Mouse (Mus musculus): ENCODE data around the gene Ppie. TPM values are rescaled to one million over a fixed set of nuclear protein-coding genes. Genes with fewer than 3 reads are reported as not detected.
"Not testable (repeated sequence)": the region's sequence is repeated elsewhere in the genome, so short reads cannot be mapped to it uniquely, and the experiment has no call there.

Ppie gene
- total RNA-seq, 2 experiments from 2014 or later = 19.3 to 24.4 TPM

DNA sequence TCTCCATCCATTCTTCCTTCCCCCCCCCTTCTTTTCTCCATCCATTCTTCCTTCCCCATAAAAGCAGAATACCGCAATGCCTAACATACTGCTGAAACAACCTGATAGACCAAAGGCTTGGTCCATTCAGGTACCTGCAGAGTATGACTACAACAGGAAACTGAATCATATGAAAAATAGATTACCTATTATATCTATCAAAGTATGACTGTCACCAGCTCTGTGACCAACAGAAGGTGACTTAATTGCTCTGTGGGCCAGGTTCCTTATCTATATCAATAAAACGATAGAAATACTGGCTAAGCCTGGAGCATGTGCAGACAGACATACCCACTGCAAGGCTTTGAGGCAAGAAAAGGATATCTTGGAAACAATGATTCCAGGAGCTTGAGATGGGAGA lies 15.7 kb upstream of the Ppie start:
- TF ChIP-seq CTCF (IDR thresholded peaks at IDR 0.05) = no peak
- no peak for DNase-seq (ENCODE audit: extremely low spot score in 1 of 2, low spot score in 2 of 2)
- intact Hi-C loops (cut with DNase I) = loop anchor here (1.0 to 2.0 kb wide), 2 partner anchors 45 to 99 kb away; partner anchors contain the start of gene Nt5c1a
- Histone ChIP-seq H3K27ac (no peak overlapping the region), H3K4me3 (no peak overlapping the region)

DNA sequence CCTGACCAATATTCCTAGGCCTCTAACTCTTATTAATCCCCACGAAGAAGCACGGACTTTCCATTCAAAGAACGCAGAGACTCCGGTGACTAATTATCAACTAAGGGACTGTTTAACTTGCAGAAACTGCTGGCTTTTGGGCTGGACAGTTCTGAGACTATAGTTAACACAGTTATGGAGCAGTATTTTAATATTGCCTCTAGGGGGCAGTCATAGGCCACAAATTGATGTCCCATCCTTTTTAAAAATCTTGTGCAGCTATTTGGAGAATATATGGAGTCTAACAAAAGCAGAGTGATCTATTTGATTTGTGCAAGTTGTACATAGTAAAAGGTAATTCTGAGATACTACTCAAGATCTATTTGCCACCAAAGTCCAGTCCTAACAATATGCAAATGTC lies 15.3 kb upstream of the Ppie start:
- H3K4me3 ChIP-seq = no peak overlapping the region
- DNase-seq (ENCODE audit: extremely low spot score in 1 of 2, low spot score in 2 of 2) = peak in 1 of 2 experiments; percentile 29
- TF ChIP-seq CTCF (IDR thresholded peaks at IDR 0.05) = peak; percentile 76

GRCm38 (mm10) chr4:123152976-123153375 lies 13.2 kb upstream of the Ppie start:
- H3K4me3 ChIP-seq = no peak overlapping the region
- no peak overlapping the region for H3K27ac ChIP-seq
- DNase-seq (ENCODE audit: extremely low spot score in 1 of 2, low spot score in 2 of 2) = peak; percentile 65 to 83
- intact Hi-C loops (cut with DNase I) = no loop called here
- TF ChIP-seq CTCF (IDR thresholded peaks at IDR 0.05) = no peak

More for the DNA sequence above, 15.3 kb upstream of the Ppie start:
- H3K27ac ChIP-seq = no peak overlapping the region
- intact Hi-C loops (cut with DNase I) = loop anchor here (1.0 to 2.0 kb wide), 2 partner anchors 46 to 99 kb away; partner anchors contain the start of gene Nt5c1a

- Histone ChIP-seq H3K27ac (no peak overlapping the region), H3K4me3 (no peak overlapping the region)
- TF ChIP-seq CTCF (IDR thresholded peaks at IDR 0.05) = peak; percentile 19
- no peak for DNase-seq (ENCODE audit: extremely low spot score in 1 of 2, low spot score in 2 of 2)
- intact Hi-C loops (cut with DNase I) = no loop called here
These were observed 12.3 kb upstream of the Ppie start for GRCm38 (mm10) chr4:123152003-123152402.

DNA sequence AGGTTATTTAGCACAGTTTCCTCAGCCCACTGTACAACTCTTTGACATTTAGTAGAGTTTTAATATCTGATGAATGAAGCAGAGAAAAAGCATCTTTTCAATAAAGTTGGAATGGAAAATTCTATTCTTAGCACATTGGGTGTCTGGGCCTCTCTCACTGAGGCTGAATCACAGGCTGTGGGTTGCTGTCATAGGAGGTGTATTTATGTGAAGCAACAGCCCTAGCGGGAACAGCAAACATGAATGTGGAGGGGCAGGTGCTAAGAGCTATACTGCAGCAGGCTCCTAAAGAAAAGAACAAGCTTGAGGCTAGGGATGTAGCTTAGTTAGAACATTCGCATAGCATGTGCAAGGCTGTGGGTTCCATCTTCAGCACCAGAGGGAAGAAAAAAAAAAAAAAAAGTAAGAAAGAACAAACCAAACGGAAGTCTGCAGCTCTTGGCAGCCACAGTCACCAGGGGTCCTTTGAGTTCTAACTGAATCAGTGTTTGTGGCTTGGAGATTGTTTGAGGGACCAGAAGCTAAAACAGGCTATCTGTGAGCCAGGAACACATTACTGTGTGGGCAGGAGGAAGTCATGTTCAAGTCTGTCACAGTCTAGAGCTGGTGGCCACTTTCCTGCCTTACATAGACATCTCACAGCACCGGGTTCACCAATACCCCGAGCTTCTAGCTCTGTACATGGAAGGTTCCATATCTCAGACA lies 7.8 kb upstream of the Ppie start:
- H3K4me3 ChIP-seq = no peak overlapping the region
- intact Hi-C loops (cut with DNase I) = loop anchor here (1.0 kb wide), 1 partner anchor 17 kb away; no protein-coding TSS in a partner anchor
- peak; percentile 26 to 55 for DNase-seq (ENCODE audit: extremely low spot score in 1 of 2, low spot score in 2 of 2)
- H3K27ac ChIP-seq = peak overlapping the region; percentile 57
- TF ChIP-seq CTCF (IDR thresholded peaks at IDR 0.05) = no peak; the same call in 1 of the 2 replicates

GRCm38 (mm10) chr4:123137551-123137950 lies 2.2 kb downstream of the Ppie start:
- intact Hi-C loops (cut with DNase I) = no loop called here
- DNase-seq (ENCODE audit: extremely low spot score in 1 of 2, low spot score in 2 of 2) = no peak

DNA sequence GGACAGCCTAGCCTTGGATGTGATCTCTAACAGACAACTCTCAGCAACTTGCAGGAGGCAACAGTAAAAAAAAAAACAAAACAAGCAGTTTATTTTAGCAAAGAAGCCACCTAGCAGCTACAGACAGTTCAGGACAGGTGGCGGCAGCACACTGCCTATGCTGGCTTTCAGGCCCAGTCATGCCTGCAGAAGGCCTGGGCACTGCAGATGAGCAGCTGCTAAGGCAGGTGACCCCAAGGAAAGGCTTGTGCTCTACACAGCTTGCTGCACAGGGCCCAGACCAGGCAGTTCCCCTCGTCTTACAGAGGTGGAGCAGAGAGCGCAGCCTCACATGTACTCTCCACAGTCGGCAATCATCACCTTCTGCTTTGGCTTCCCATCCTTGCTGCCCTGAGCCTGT lies 12.7 kb downstream of the Ppie start:
- no peak for TF ChIP-seq CTCF (IDR thresholded peaks at IDR 0.05)
- DNase-seq (ENCODE audit: extremely low spot score in 1 of 2, low spot score in 2 of 2) = no peak
- intact Hi-C loops (cut with DNase I) = no loop called here
- no peak overlapping the region for H3K27ac ChIP-seq
- H3K4me3 ChIP-seq = no peak overlapping the region

More at GRCm38 (mm10) chr4:123137551-123137950, 2.2 kb downstream of the Ppie start:
- Histone ChIP-seq H3K27ac (no peak overlapping the region), H3K4me3 (no peak overlapping the region)
- no peak for TF ChIP-seq CTCF (IDR thresholded peaks at IDR 0.05)

DNA sequence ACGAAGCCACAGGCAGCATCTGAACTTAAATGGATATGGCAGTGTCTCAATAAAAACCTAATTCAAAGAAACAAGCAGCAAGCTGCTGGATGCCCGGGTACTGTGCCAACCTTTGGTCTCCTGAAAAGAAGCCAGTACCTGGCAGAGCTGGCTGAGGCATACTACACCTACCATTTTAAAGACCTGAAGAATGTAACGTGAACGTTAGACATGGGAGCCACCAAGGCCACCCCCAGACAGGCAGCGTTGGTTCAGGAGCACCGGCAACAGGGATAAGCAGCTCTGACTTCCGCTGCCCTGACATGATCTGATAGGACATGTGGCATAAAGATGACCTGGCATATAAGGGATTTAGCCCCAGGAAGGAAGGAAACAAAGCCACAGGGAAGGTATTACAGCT lies 13.1 kb downstream of the Ppie start:
- no peak overlapping the region for H3K4me3 ChIP-seq
- DNase-seq (ENCODE audit: extremely low spot score in 1 of 2, low spot score in 2 of 2) = no peak
- intact Hi-C loops (cut with DNase I) = no loop called here
- H3K27ac ChIP-seq = no peak overlapping the region
- TF ChIP-seq CTCF (IDR thresholded peaks at IDR 0.05) = no peak

DNA sequence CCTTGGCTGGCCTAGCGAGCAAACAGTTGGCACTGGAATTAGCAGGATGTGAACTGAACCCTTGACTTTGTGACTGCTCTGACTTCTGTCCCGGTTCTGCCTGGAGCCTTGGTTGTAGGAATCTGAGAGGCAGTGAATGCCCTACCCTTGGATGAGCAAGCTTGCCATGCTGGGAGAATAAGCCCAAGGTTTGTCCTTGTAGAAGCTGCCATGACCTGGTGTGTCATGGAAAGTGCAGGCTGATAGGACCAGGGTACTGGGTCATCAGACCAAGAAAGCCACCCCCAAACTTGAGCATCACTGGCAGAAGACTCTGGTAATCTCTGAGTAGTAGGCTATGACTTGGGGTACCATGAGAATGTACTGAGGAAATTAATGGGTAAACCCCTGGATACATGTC lies 18.5 kb downstream of the Ppie start:
- Histone ChIP-seq H3K4me3 (no peak overlapping the region), H3K27ac (no peak overlapping the region)
- intact Hi-C loops (cut with DNase I) = no loop called here
- TF ChIP-seq CTCF (IDR thresholded peaks at IDR 0.05) = no peak
- DNase-seq (ENCODE audit: extremely low spot score in 1 of 2, low spot score in 2 of 2) = no peak

- peak overlapping the region; percentile 26 for H3K4me3 ChIP-seq
- DNase-seq (ENCODE audit: extremely low spot score in 1 of 2, low spot score in 2 of 2); H3K27ac ChIP-seq; intact Hi-C loops (cut with DNase I): not testable (repeated sequence)
These were observed 23.1 kb downstream of the Ppie start for GRCm38 (mm10) chr4:123116640-123117039.

- Histone ChIP-seq H3K27ac (no peak within 1 kb of the TSS), H3K4me3 (peak within 1 kb of the TSS; percentile 26)
- intact Hi-C loops (cut with DNase I) = no loop called here
- no peak for DNase-seq (ENCODE audit: extremely low spot score in 1 of 2, low spot score in 2 of 2)
- no peak for TF ChIP-seq CTCF (IDR thresholded peaks at IDR 0.05)
These were observed 23.7 kb downstream of the Ppie start, which contains the start of gene Oxct2b for GRCm38 (mm10) chr4:123116011-123116410. Gene Oxct2b (plus strand): TSS chr4:123116266.

- intact Hi-C loops (cut with DNase I); H3K27ac ChIP-seq; H3K4me3 ChIP-seq; DNase-seq (ENCODE audit: extremely low spot score in 1 of 2, low spot score in 2 of 2): not testable (repeated sequence)
These were observed 25.1 kb downstream of the Ppie start for GRCm38 (mm10) chr4:123114651-123115050.

Measured in left cerebral cortex, adult 2 months (tissue).